Mouse (Mus musculus) heart, adult 10 weeks (tissue): ENCODE measurements around the gene Ffar4. TPM values are rescaled to one million over a fixed set of nuclear protein-coding genes. Genes with fewer than 3 reads are reported as not detected.

Source experiments
- polyA plus RNA-seq: library from polyadenylated mRNA; stranded (reverse); fragments of 350-450 nt; fragmentation: Illumina TruSeq; extraction: RNeasy Lipid Tissue Mini Kit (QIAGEN cat#74804); gene quantifications from one replicate; pipeline ENCODE4 v1.2.3, GENCODE M21; 2014; ENCODE audit warnings: low read depth, low replicate concordance

Gene Ffar4
- not detected for polyA plus RNA-seq

GRCm38 (mm10) chr19:38096858-38097758 is at the start of gene Ffar4:
Ffar4 (plus strand) TSS chr19:38097071.

GRCm38 (mm10) chr19:38054720-38055192 is 42.1 kb upstream of the Ffar4 start, which contains the start of gene Cep55:
Cep55 (plus strand) TSS chr19:38055011.

GRCm38 (mm10) chr19:38125219-38125610 is 28.3 kb downstream of the Ffar4 start, which contains the start of gene Rbp4:
Rbp4 (minus strand) TSS chr19:38125281.

GRCm38 (mm10) chr19:38132481-38132880 is 35.6 kb downstream of the Ffar4 start, which contains the start of gene Pde6c:
Pde6c (plus strand) TSS chr19:38132781.

Other genes starting within 250 kb of the Ffar4 start
- gene Myof, start 53.5 kb upstream of the Ffar4 start, polyA plus RNA-seq = 10.1 TPM
- gene Cep55, start 42.1 kb upstream of the Ffar4 start, polyA plus RNA-seq = not detected
- gene Rbp4, start 28.2 kb downstream of the Ffar4 start, polyA plus RNA-seq = 8.9 TPM
- not detected for gene Pde6c, start 35.7 kb downstream of the Ffar4 start, polyA plus RNA-seq
- 20.4 TPM for gene Fra10ac1, start 127.1 kb downstream of the Ffar4 start, polyA plus RNA-seq
- gene Lgi1, start 167.5 kb downstream of the Ffar4 start, polyA plus RNA-seq = 4.9 TPM